ENCODE assay signal across 8 mouse cellular contexts in genomic region chr11:40732997-40733338, GRCm38 (mm10). TPM values are rescaled to one million over a fixed set of nuclear protein-coding genes. Genes with fewer than 3 reads are reported as not detected.
DNase-seq lines count a peak whose midpoint lies in the region; ATAC-seq and TF ChIP-seq lines count a peak whose summit lies in the region.

No protein-coding gene starts in this region.

- H3K4me1 ChIP-seq in heart, embryonic 11.5 days (ENCODE audit: control insufficient read depth, insufficient read depth, low read length) = peaks cover 11% of the 10 kb centered on the region
- peaks cover 0 to 4% of the 10 kb centered on the region in 2 experiments; a peak in 1 of 4 replicates for H3K4me1 ChIP-seq in ES-E14 (ENCODE audit: control insufficient read depth in 2 of 2, insufficient read depth in 2 of 2, low read length in 2 of 2, poor library complexity in 1 of 2)
- peaks cover 8% of the 10 kb centered on the region; the same call in 1 of the 2 replicates for H3K4me1 ChIP-seq in forebrain, postnatal 0 days (ENCODE audit: insufficient read depth)

- no peak for DNase-seq in heart, postnatal 14 days
- DNase-seq in ES-E14 (ENCODE audit: low read depth, low spot score) = no peak
- DNase-seq in forebrain, postnatal 0 days = no peak
- DNase-seq in urinary bladder, postnatal 10 days (ENCODE audit: low spot score) = no peak
- DNase-seq in cerebellum, adult 11 months = no peak
- no peak for DNase-seq in urinary bladder, adult 18-20 months (ENCODE audit: low spot score in 2 of 2)

- intact Hi-C loops in heart, postnatal 14 days (cut with DNase I) = loop anchor here (5.0 kb wide), 1 partner anchor 41 kb away; no protein-coding TSS in a partner anchor

- in situ Hi-C loops in ES-E14 (cut with MboI; ENCODE audit: low sequenced_read_pairs in 2 of 2, unreplicated experiment in 2 of 2) = no loop called here

- H3K36me3 ChIP-seq in heart, embryonic 11.5 days (ENCODE audit: control insufficient read depth, insufficient read depth, low read length) = peaks cover 12% of the 10 kb centered on the region
- H3K36me3 ChIP-seq in ES-E14 (ENCODE audit: control insufficient read depth, insufficient read depth, low read length, poor library complexity, severe bottlenecking) = peaks cover 13% of the 10 kb centered on the region
- H3K36me3 ChIP-seq in forebrain, postnatal 0 days (ENCODE audit: insufficient read depth) = peaks cover 16% of the 10 kb centered on the region

- TF ChIP-seq CTCF in forebrain, postnatal 0 days (IDR thresholded peaks at IDR 0.05; ENCODE audit: low read depth) = no peak

- ATAC-seq in heart, embryonic 11.5 days (replicated peaks; ENCODE audit: insufficient number of reproducible peaks, low FRiP score, low TSS enrichment) = peak; percentile 56
- ATAC-seq in forebrain, postnatal 0 days = peak; percentile 2; the same call in 1 of the 2 replicates
- ATAC-seq in megakaryocyte progenitor cell, adult 5-6 weeks (replicated peaks; ENCODE audit: poor library complexity) = peak; percentile 18

- no peaks in the 10 kb centered on the region for H3K9me3 ChIP-seq in heart, embryonic 11.5 days (replicated peaks; ENCODE audit: control insufficient read depth, low read length)
- H3K9me3 ChIP-seq in ES-E14 (ENCODE audit: control insufficient read depth, insufficient read depth, low read depth, low read length) = no peaks in the 10 kb centered on the region
- H3K9me3 ChIP-seq in forebrain, postnatal 0 days (ENCODE audit: low read length) = no peaks in the 10 kb centered on the region

- H3K4me3 ChIP-seq in heart, embryonic 11.5 days (ENCODE audit: low read depth, low read length) = peak overlapping the region; percentile 91
- peak overlapping the region; percentile 76 to 83 for H3K4me3 ChIP-seq in ES-E14 (ENCODE audit: insufficient read depth in 1 of 2, low read depth in 1 of 2, low read length in 2 of 2, poor library complexity in 1 of 2, severe bottlenecking in 1 of 2)
- H3K4me3 ChIP-seq in forebrain, postnatal 0 days (ENCODE audit: low read depth, low read length) = peak overlapping the region; percentile 90

- H3K9ac ChIP-seq in heart, embryonic 11.5 days (ENCODE audit: low read depth, low read length) = peak overlapping the region; percentile 66
- peak overlapping the region; percentile 90 for H3K9ac ChIP-seq in ES-E14 (ENCODE audit: insufficient read depth, low read depth, low read length, poor library complexity, severe bottlenecking)
- no peak overlapping the region for H3K9ac ChIP-seq in forebrain, postnatal 0 days

- peak overlapping the region; percentile 72 for H3K4me2 ChIP-seq in heart, embryonic 11.5 days
- peak overlapping the region; percentile 68 for H3K4me2 ChIP-seq in forebrain, postnatal 0 days (ENCODE audit: low read depth)

- H3K27me3 ChIP-seq in heart, embryonic 11.5 days (ENCODE audit: control insufficient read depth, insufficient read depth, low read length) = no peaks in the 10 kb centered on the region
- H3K27me3 ChIP-seq in forebrain, postnatal 0 days (ENCODE audit: insufficient read depth, low read length) = no peaks in the 10 kb centered on the region

- WGBS in heart, embryonic 11.5 days (ENCODE audit: insufficient replicate concordance) = under 1% methylated on average over 14 of the region's 14 CpGs
- WGBS in forebrain, postnatal 0 days = under 1% methylated on average over 14 of the region's 14 CpGs

- H3K27ac ChIP-seq in heart, embryonic 11.5 days (ENCODE audit: low read depth, low read length) = peak overlapping the region; percentile 22
- H3K27ac ChIP-seq in ES-E14 (ENCODE audit: insufficient read depth, low read depth, low read length, poor library complexity, severe bottlenecking) = peak overlapping the region; percentile 63; the same call in 1 of the 2 replicates
- no peak overlapping the region for H3K27ac ChIP-seq in forebrain, postnatal 0 days (ENCODE audit: low read depth, low read length)

TF ChIP-seq in ES-E14, 5 proteins besides CTCF, POLR2A, EP300 and RAD21:
- TF ChIP-seq HCFC1 (IDR thresholded peaks at IDR 0.05; ENCODE audit: borderline replicate concordance, insufficient read depth, low read length) (no peak), ZNF384 (IDR thresholded peaks at IDR 0.05; ENCODE audit: low read depth, low read length) (no peak), MAFK (IDR thresholded peaks at IDR 0.05; ENCODE audit: insufficient read depth, low read depth, low read length) (no peak), CHD2 (IDR thresholded peaks at IDR 0.05; ENCODE audit: low read depth, low read length) (no peak), ZC3H11A (IDR thresholded peaks at IDR 0.05; ENCODE audit: borderline replicate concordance, low read depth, low read length) (no peak)

RNA-seq across cellular contexts. Expression of gene Hmmr, which starts 0.3 kb away (rescaled TPM):
- 60.1 and 63.6 TPM in 2 replicates for polyA plus RNA-seq in heart, embryonic 11.5 days (2014; fragmentation: Nextera tagmentation; extraction: Ambion mirVana)
- total RNA-seq in heart, postnatal 14 days (2021) = 1 to 10 TPM; 2.0 to 4.4 TPM
- 108 TPM in 2 replicates for total RNA-seq in ES-E14 (2012; rRNA removed)
- 3.0 and 6.4 TPM in 2 replicates for total RNA-seq in forebrain, postnatal 0 days (2014; rRNA removed)
- polyA plus RNA-seq in forebrain, postnatal 0 days (2015; fragmentation: Nextera tagmentation; extraction: Ambion mirVana) = 4.3 and 4.6 TPM in 2 replicates
- total RNA-seq in megakaryocyte progenitor cell, adult 5-6 weeks (2015) = 76.6 and 78.8 TPM in 2 replicates
- total RNA-seq in megakaryocyte progenitor cell, adult 5-6 weeks (2017) = 83.6 and 88.2 TPM in 2 replicates

RNA-seq across cellular contexts. Expression of gene Nudcd2, which starts 0.5 kb away (rescaled TPM):
- 129 and 130 TPM in 2 replicates for polyA plus RNA-seq in heart, embryonic 11.5 days (2014; fragmentation: Nextera tagmentation; extraction: Ambion mirVana)
- 10 to 100 TPM; 14.0 to 17.1 TPM for total RNA-seq in heart, postnatal 14 days (2021)
- total RNA-seq in ES-E14 (2012; rRNA removed) = 124 and 133 TPM in 2 replicates
- total RNA-seq in forebrain, postnatal 0 days (2014; rRNA removed) = 29.0 and 29.5 TPM in 2 replicates
- 50.5 and 56.3 TPM in 2 replicates for polyA plus RNA-seq in forebrain, postnatal 0 days (2015; fragmentation: Nextera tagmentation; extraction: Ambion mirVana)
- total RNA-seq in megakaryocyte progenitor cell, adult 5-6 weeks (2015) = 122 and 135 TPM in 2 replicates
- total RNA-seq in megakaryocyte progenitor cell, adult 5-6 weeks (2017) = 201 and 209 TPM in 2 replicates

RNA-seq across cellular contexts. Expression of gene Ccng1, which starts 22.1 kb away (rescaled TPM):
- 123 and 150 TPM in 2 replicates for polyA plus RNA-seq in heart, embryonic 11.5 days (2014; fragmentation: Nextera tagmentation; extraction: Ambion mirVana)
- total RNA-seq in heart, postnatal 14 days (2021) = 100 to 1,000 TPM; 289 to 318 TPM
- total RNA-seq in ES-E14 (2012; rRNA removed) = 202 and 252 TPM in 2 replicates
- 52.0 and 54.2 TPM in 2 replicates for total RNA-seq in forebrain, postnatal 0 days (2014; rRNA removed)
- 25.9 and 28.6 TPM in 2 replicates for polyA plus RNA-seq in forebrain, postnatal 0 days (2015; fragmentation: Nextera tagmentation; extraction: Ambion mirVana)
- 81.6 and 91.3 TPM in 2 replicates for total RNA-seq in megakaryocyte progenitor cell, adult 5-6 weeks (2015)
- total RNA-seq in megakaryocyte progenitor cell, adult 5-6 weeks (2017) = 53.9 and 61.4 TPM in 2 replicates

RNA-seq across cellular contexts. Expression of gene Mat2b, which starts 38.0 kb away (rescaled TPM):
- polyA plus RNA-seq in heart, embryonic 11.5 days (2014; fragmentation: Nextera tagmentation; extraction: Ambion mirVana) = 105 and 125 TPM in 2 replicates
- total RNA-seq in heart, postnatal 14 days (2021) = 100 to 1,000 TPM in 1 of 2 experiments, 10 to 100 TPM in 1; 94.3 to 102 TPM
- 81.1 and 86.3 TPM in 2 replicates for total RNA-seq in ES-E14 (2012; rRNA removed)
- 59.6 and 71.1 TPM in 2 replicates for total RNA-seq in forebrain, postnatal 0 days (2014; rRNA removed)
- 61.6 and 70.4 TPM in 2 replicates for polyA plus RNA-seq in forebrain, postnatal 0 days (2015; fragmentation: Nextera tagmentation; extraction: Ambion mirVana)
- total RNA-seq in megakaryocyte progenitor cell, adult 5-6 weeks (2015) = 98.1 and 103 TPM in 2 replicates
- 130 and 141 TPM in 2 replicates for total RNA-seq in megakaryocyte progenitor cell, adult 5-6 weeks (2017)

Comparison
In these comparisons a context has a peak if more than half of its experiments do, and no peak if none do; other contexts are left out.
1. ATAC-seq: peak in every context shown above with its lines; median percentile 56 in heart, embryonic 11.5 days; 18 in megakaryocyte progenitor cell, adult 5-6 weeks; 2 in forebrain, postnatal 0 days.
2. RNA of gene Hmmr, which starts 0.3 kb away (total RNA-seq): 108 TPM in ES-E14 and 76.6 to 88.2 TPM in megakaryocyte progenitor cell, adult 5-6 weeks; 3.0 to 6.4 TPM in forebrain, postnatal 0 days and 2.0 to 4.4 TPM in heart, postnatal 14 days; every median in the first group is over 10 times any median in the second.
3. Peak in every context shown above with its lines, with median percentiles within 50 percentile points of each other: H3K4me3 ChIP-seq.